Mouse (Mus musculus) thymus, postnatal 10 days (tissue): ENCODE measurements at regions not wholly inside any gene's neighbourhood (a gene's known extent, or its start where the extent isn't known, plus 50 kb on each side); places are given as distances from the start of the nearest gene placed in this dataset.

Experiments used
- DNase-seq, 2 experiments: peaks; one replicate each; pipeline ENCODE4 v3.0.0; 2021; ENCODE audit warnings: low spot score in 2 of 2

DNA sequence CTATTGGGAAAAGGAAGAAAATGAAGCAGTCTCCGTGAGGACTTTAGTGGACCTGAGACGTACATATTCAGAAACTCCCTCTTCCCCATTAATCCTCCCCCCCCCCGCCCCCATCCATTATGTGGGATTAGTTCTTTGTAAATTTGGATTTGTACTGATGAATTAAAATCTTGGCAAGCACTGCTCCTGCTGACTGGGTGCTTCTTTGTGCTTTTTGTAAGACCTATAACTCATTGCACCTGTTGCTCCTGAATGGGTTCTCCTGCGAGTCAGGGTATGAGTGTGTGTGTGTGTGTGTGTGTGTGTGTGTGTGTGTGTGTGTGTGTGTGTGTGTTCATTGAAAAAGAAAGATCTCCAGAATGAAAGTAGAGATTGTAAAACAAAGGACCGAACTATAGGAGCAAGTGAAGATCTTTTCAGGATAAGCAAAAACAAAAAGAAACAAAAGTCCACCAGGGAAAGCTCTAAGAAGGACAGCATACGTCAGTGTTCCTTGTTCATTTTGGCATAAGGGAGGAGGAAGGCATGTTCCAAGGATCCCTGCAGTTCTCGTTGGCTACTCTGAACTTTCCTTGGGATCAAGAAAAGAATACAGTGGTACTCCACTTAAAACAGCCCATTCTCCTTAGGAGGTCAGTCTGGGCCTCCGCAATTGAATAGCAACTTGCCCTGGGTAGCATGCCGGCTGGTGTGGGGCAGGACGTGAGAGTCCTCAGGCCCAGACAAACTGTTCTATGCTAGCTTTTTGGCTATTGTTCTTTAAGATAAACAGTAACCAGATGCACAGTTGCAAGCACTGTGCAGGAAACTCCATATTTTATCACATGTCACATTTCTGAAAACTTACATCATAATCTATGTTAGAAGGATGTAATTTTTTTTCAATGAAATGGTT, 131.9 kb upstream of the Zfp462 start:
- no peak for DNase-seq

DNA sequence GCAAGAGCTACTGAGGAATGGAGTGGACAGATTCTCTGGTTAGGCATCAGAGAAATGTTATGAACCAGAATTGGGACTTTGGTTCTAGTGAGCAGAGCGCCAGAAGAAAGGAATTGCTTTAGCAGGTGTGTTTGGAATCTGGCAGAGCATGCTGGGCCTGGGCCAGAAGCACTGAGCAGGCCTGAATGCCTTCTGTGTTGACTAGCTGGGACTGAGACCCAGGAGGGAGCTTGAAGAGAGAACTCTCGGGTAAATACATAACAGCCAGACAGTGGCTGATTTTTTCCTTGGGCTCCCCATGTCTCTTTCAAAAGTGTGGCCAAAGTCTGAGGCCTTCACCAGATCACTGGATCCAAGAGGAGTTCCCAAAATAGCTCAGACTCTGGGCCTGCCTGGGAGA, 107.5 kb upstream of the Zfp462 start:
- no peak for DNase-seq

DNA sequence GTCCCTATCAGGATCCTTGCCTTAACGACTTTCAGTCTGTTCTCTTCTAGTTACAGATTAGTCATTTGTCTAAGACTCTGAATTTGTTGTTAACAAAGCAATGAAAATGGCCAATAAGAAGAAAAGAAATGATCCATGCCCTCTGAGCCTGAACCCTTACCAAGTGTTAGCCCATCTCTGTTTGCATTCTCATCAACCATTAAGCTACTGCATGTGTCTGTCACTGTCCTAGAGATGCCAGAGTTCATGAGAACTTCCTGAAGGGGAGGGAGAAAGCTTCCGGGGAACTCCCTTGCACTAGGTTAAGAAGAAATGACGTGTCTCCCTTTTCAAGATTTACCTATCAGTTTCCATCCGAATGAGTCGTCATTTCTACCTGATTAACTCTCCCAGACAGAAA, 106.7 kb upstream of the Zfp462 start:
- DNase-seq = no peak

DNA sequence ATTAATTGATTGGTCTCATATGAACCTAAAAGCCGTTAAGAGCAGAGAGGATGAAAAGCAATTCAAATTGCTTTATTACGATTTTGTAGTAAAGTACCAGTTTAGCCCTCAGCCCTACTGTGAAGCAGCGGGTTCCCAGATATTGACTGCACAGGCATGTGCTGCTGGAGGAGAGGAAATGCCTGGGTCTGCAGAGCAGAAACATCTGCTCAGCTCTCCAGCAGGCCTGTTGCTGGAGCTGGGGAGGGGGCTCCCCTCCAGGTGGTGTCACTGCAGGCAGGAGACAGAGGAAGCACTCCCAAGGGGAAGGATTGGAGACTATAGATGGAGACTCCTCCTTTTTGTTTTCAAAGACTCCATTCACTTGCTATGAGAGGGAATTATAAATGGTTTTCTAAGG, 106.1 kb upstream of the Zfp462 start:
- no peak for DNase-seq

DNA sequence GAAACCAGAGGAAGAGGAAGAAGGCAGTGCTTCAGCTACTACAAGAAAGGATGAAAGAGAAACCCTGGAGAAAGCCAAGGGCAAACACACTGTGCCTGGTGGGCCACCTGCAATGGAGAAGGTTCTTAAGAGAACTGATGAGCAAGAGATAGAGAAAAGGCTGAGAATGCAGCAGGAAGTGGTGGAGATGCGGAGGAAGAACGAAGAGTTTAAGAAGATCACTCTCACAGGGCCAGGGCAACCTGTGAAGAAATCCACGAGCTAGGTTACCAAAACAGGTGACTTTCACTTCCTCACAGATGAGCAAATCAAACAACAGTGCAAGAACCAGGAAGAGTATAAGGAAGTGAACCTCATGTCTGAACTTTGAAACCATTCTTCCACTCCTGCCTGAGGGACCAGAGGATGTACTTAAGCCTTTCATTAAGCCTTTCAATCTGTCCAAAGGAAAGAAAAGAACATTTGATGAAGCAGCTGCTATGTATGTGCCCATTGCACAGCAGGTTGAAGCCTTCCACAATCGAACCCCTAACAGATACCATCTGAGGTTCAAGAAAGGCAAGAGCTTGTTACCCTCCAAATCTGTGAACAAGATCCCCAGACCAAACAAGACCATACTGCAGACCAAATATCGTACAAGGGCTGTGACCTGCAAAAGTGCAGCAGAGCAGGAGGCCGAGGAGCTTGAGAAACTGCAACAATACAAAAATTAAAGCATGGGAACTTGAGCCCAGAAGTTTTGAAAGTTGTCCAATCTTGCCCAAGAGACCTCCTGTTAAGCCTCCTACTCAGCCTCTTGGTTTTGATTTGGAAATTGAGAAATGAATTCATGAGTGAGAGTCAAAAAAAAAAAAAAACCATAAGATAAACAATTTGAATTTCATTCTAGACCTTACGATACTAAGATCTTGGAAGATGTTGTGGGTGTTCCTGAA, 91.6 kb upstream of the Zfp462 start:
- peak; percentile 11 to 21 for DNase-seq

DNA sequence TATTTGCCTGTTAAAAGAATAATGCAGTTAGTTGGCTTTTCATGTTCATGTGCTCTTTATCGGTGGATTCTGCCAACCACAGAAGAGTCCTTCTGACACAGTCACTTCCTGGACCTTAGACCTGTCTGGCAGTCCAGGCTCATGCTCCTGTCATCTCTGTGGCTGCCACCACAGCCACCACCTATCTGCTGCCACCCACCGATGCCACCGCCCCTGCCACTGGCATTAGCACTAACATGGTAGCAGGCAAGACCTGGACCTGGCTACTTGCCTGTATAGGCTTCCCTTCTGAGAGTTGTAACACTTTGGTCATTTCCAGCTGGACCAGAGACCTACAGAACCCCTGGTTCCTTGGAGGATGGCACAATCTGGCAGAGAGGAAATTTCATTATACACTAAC, 86.2 kb upstream of the Zfp462 start:
- DNase-seq = no peak

DNA sequence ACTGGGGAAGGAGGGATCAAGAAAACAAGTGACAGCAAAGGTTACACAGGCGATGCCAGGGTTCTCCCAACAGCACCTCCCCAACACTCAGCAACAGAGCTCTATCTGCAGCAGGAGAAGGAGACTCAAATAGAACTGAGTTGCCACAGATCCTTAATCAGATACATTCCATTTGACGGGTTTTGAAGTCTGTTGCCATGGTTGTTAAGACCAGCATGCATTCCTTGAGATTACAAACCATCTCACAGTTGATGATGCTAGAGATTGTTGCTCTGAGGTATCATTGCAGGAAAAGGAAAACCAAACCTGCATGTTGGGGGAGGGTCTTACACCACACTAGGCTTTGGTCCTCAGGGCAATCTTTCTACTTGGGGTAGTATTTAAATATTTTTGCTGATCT, 78.8 kb upstream of the Zfp462 start:
- no peak for DNase-seq

DNA sequence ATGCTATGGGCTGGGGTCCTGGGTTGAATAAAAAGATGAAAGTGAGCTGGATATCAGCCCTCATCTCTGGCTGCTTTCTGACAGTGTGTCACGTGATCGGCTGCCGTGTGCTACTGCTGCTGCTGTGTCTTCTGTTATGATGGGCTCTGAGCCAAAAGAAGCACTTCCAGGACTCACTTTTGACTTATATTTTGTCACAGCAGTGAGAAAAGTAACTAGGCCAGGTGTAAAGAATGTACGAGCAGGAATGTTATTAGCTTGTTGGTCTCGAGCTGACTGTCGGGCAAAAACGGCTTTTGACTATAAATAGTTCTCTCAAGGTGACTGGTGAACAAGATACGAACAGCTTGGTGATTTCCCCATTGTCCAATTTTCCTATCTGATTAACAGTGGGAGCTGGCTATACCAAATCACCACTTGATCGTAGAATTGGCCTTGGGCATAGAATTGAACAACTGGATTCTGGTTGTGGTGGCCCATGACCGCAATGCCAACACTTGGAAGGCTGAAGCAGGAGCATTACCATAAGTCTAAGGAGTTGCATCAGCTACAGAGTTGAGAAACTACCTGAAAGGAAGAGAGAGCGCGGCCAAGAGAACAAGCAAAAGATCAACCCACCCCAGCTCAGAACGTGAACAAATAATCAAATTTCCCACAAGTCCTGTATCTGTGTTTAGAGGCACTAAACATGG, 70.6 kb upstream of the Zfp462 start:
- no peak for DNase-seq

DNA sequence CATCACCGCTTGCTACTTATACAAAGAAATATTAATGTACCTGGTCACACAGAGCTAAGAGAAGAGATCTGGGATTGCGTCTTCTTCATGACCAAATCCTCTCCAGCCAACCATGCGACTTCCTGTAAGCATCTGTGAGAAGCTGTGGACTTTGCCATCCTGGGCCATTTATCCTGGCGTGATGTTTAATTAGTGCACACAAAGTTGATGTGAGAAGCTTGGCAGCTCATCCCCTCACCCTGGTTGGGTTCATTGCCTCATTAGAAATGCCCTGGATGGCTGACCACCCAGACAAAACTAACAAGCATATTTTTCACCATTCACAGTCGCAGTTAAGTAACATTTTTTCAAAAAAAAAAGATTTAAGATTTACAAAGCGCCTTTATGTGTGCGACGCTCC, 69.3 kb upstream of the Zfp462 start:
- DNase-seq = no peak

DNA sequence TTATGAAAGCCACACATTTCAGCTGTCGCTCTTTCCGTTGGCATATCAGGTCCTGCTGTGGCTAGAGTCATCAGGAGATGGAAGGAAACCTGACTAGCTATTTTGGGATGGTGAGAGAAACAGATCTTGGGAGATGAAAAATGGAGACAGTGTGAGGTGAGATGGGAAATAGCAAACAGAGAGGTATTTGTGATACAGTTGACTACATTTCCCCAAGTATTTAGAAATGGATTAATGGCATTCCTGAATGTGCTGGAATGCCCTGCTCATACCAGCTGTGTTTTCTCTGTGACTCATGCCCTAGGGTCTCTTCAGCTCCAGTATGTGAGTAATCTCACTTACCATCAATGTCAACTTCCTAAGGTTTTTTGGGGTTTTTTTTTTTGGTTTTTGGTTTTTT, 67.5 kb upstream of the Zfp462 start:
- DNase-seq = no peak

DNA sequence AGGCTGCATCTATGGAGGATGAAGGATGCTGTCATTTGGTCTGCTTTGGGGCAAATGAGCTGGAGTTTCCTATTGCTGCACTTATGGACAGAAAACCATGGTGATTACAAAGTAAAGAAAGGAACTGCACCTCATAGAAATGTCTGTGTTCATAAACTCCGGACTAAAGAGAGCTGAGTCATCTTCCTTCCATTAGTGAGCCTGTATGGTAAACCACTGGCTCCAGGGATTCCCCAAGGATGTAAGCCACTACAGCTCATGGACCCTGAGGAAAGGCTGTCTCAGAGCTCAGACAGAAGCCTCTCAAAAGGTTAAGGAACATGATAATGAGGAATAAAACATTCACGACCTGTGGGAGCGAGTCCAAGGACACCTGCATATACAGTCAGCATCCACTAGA, 66.3 kb upstream of the Zfp462 start:
- DNase-seq = no peak

DNA sequence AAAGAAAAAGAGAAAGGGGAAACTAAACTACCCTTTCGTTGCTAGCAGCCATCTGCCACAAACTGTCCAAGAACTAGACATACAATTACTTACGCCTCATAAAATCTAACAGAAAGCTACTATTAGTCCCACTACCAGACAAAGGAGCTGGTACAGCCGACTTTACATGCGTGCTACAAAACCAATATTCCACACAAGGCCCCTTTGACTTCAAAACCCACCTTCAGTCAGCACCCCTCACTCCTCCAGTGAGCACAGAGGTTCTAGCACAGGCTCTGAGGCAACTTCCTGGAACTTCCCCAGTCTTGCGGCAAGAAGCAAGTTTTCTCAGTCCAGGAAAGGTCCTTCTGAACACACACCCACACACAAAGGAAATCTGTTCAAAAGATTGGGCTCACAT, 51.6 kb upstream of the Zfp462 start:
- DNase-seq = no peak
